Mouse (Mus musculus): ENCODE results near the gene Gm20388.

Gene Gm20388

GRCm38 (mm10) chr8:120505082-120505511 lies 594.5 kb downstream of the Gm20388 start:
- peak; percentile 58 for DNase-seq

GRCm38 (mm10) chr8:120505619-120506310 lies 595.1 kb downstream of the Gm20388 start:
- DNase-seq = no peak

- no peak for DNase-seq
Observed at GRCm38 (mm10) chr8:120506562-120506961, 595.9 kb downstream of the Gm20388 start.

- DNase-seq = no peak
Observed at GRCm38 (mm10) chr8:120507290-120507689, 596.6 kb downstream of the Gm20388 start.

GRCm38 (mm10) chr8:120509136-120510034 lies 598.7 kb downstream of the Gm20388 start:
- peak; percentile 77 for DNase-seq

- DNase-seq = no peak
Observed at GRCm38 (mm10) chr8:120510035-120510416, 599.4 kb downstream of the Gm20388 start.

GRCm38 (mm10) chr8:120510863-120511457 lies 600.3 kb downstream of the Gm20388 start:
- DNase-seq = no peak

GRCm38 (mm10) chr8:120511737-120512136 lies 601.1 kb downstream of the Gm20388 start:
- DNase-seq = no peak

- no peak for DNase-seq
Observed at GRCm38 (mm10) chr8:120512326-120512725, 601.7 kb downstream of the Gm20388 start.

- no peak for DNase-seq
Observed at GRCm38 (mm10) chr8:120513145-120513544, 602.5 kb downstream of the Gm20388 start.

GRCm38 (mm10) chr8:120513638-120514461 lies 603.2 kb downstream of the Gm20388 start:
- no peak for DNase-seq

- no peak for DNase-seq
Observed at GRCm38 (mm10) chr8:120515214-120515613, 604.6 kb downstream of the Gm20388 start.

GRCm38 (mm10) chr8:120515650-120516049 lies 605.0 kb downstream of the Gm20388 start:
- DNase-seq = no peak

GRCm38 (mm10) chr8:120516182-120516755 lies 605.6 kb downstream of the Gm20388 start:
- peak; percentile 74 for DNase-seq

GRCm38 (mm10) chr8:120517666-120518410 lies 607.2 kb downstream of the Gm20388 start:
- DNase-seq = no peak

GRCm38 (mm10) chr8:120518736-120519534 lies 608.3 kb downstream of the Gm20388 start:
- DNase-seq = peak; percentile 79

GRCm38 (mm10) chr8:120520287-120520686 lies 609.6 kb downstream of the Gm20388 start:
- DNase-seq = no peak

- peak; percentile 75 for DNase-seq
Observed at GRCm38 (mm10) chr8:120520707-120521590, 610.3 kb downstream of the Gm20388 start.

GRCm38 (mm10) chr8:120521591-120521965 lies 610.9 kb downstream of the Gm20388 start:
- DNase-seq = no peak

GRCm38 (mm10) chr8:120523641-120524040 lies 613.0 kb downstream of the Gm20388 start:
- no peak for DNase-seq
